Mouse (Mus musculus) hindbrain, embryonic 16.5 days (tissue): ENCODE measurements at regions not wholly inside any gene's neighbourhood (a gene's known extent, or its start where the extent isn't known, plus 50 kb on each side); places are given as distances from the start of the nearest gene placed in this dataset.

Experiments used
- ATAC-seq: fragments of 200-750 bp; cut with Nextera tagmentation; 2 replicates; pipeline ENCODE4 v1.8.0; 2017; ENCODE audit warnings: moderate TSS enrichment, moderate library complexity
- H3K27ac ChIP-seq: fragments of 300-500 bp; sonication (generic); 2 replicates; pipeline ENCODE4 v1.5.1; 2014; ENCODE audit warnings: low read depth, mild to moderate bottlenecking, control low read depth, low read length, moderate library complexity
- H3K27me3 ChIP-seq: fragments of 300-500 bp; sonication (generic); replicated peaks from 2 replicates; pipeline ENCODE4 v1.6.1; 2014; ENCODE audit warnings: low read length; ENCODE audit not compliant: control insufficient read depth, insufficient read depth
- H3K36me3 ChIP-seq: fragments of 300-500 bp; sonication (generic); 2 replicates; pipeline ENCODE4 v1.6.1; 2014; ENCODE audit warnings: mild to moderate bottlenecking, low read length, moderate library complexity, mixed read lengths; ENCODE audit not compliant: control insufficient read depth, insufficient read depth
- H3K4me1 ChIP-seq: fragments of 300-500 bp; sonication (generic); 2 replicates; pipeline ENCODE4 v1.6.1; 2014; ENCODE audit warnings: low read depth, low read length; ENCODE audit not compliant: control insufficient read depth, insufficient read depth
- H3K4me2 ChIP-seq: fragments of 300-500 bp; sonication (generic); 2 replicates; pipeline ENCODE4 v1.6.1; 2014; ENCODE audit warnings: mild to moderate bottlenecking, low read length, control low read depth, moderate library complexity
- H3K4me3 ChIP-seq: fragments of 300-500 bp; sonication (generic); 2 replicates; pipeline ENCODE4 v1.5.1; 2014; ENCODE audit warnings: mild to moderate bottlenecking, low read length, control low read depth, moderate library complexity
- H3K9ac ChIP-seq: fragments of 300-500 bp; sonication (generic); 2 replicates; pipeline ENCODE4 v1.6.1; 2014; ENCODE audit warnings: low read depth, mild to moderate bottlenecking, control low read depth, low read length, moderate library complexity
- H3K9me3 ChIP-seq: fragments of 300-500 bp; sonication (generic); 2 replicates; pipeline ENCODE4 v1.6.1; 2014; ENCODE audit warnings: mild to moderate bottlenecking, low read length, moderate library complexity; ENCODE audit not compliant: control insufficient read depth
- WGBS: fragments of 180-500 bp; shearing (Covaris S2); extraction: QIAGEN DNeasy Blood & Tissue Kit; methylation state at CpG from one replicate; pipeline ENCODE4 v1.1.7; 2014; 5-methylcytosine and 5-hydroxymethylcytosine counted together

DNA sequence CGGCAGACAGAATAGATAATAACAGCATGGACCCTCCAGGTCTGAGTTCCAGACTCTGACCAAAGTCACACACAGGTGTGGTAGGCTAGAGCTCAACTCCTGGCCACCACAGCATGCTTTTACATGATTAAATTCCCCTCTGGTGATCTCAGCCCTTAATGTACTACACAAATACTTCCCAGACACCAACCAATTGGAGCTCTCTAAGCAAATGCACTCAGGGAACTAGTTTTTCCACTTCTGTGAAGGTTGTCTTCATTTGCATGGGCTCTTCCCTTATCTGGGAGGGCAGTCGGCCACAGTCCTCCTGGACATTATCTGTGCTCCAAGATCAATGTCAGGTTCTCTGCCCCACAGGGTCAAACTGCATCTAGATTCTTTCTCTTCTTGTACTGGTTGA, 162.0 kb upstream of the Tnfaip3 start:
- no peaks in the 10 kb centered on the region for H3K4me1 ChIP-seq
- H3K9me3 ChIP-seq = peaks cover 2% of the 10 kb centered on the region; the same call in 1 of the 2 replicates
- no peak for ATAC-seq
- H3K36me3 ChIP-seq = no peaks in the 10 kb centered on the region
- no peak overlapping the region for H3K9ac ChIP-seq
- H3K4me3 ChIP-seq = no peak overlapping the region
- no peak overlapping the region for H3K4me2 ChIP-seq
- WGBS = 86% methylated on average over 2 of the region's 2 CpGs
- no peaks in the 10 kb centered on the region for H3K27me3 ChIP-seq
- no peak overlapping the region for H3K27ac ChIP-seq

DNA sequence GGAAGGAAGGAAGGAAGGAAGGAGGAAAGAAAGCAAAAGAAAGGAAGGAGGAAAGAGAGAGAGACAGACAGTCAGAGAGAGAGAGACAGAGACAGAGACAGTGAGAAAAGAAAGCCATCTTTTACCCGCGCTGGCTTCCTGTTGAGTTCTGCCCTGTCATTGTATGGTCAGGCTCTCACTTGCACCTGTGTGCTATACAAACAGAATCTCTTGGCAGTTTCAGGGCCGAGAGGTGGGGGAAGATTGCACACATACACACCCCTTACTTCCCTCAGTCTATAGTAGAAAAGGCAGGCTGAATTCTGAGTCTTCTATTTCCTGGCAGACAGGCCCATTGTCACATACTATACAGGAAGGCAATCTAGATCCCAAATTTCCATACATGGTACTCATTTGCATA, 160.8 kb upstream of the Tnfaip3 start:
- Histone ChIP-seq H3K9ac (no peak overlapping the region), H3K9me3 (peaks cover 2% of the 10 kb centered on the region; the same call in 1 of the 2 replicates), H3K4me1 (no peaks in the 10 kb centered on the region), H3K27me3 (no peaks in the 10 kb centered on the region), H3K36me3 (no peaks in the 10 kb centered on the region), H3K27ac (no peak overlapping the region), H3K4me2 (no peak overlapping the region), H3K4me3 (no peak overlapping the region)
- 78% methylated on average over 3 of the region's 3 CpGs for whole genome bisulfite sequencing
- ATAC-seq = no peak

DNA sequence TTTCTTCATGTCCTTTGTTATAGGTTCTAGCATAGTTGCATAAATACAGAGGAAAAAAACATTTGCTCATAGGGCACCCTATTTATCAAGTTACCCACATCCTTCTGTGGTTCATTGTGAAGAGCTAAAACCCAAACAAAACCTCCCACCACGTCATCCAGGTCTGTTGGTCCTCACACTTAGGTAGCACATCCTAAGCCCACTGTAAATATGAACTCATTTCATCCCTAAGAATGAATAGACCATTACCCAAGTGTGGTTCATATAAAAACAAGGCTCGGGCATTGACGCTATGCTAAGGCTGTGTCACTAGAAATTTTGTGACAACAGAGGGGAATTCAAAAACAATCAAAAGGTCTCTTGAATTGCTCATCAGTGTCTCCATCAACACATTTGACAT, 156.4 kb upstream of the Tnfaip3 start:
- H3K4me3 ChIP-seq = no peak overlapping the region
- no peaks in the 10 kb centered on the region for H3K27me3 ChIP-seq
- H3K27ac ChIP-seq = no peak overlapping the region
- no peaks in the 10 kb centered on the region for H3K36me3 ChIP-seq
- ATAC-seq = no peak
- 86% methylated on average over 3 of the region's 3 CpGs for WGBS
- peaks cover 2% of the 10 kb centered on the region; the same call in 1 of the 2 replicates for H3K9me3 ChIP-seq
- H3K4me2 ChIP-seq = no peak overlapping the region
- no peak overlapping the region for H3K9ac ChIP-seq
- H3K4me1 ChIP-seq = no peaks in the 10 kb centered on the region; the same call in 1 of the 2 replicates

- 68% methylated on average over 4 of the region's 4 CpGs for WGBS
- ATAC-seq = no peak
- no peak overlapping the region for H3K4me3 ChIP-seq
- no peak overlapping the region for H3K4me2 ChIP-seq
- H3K4me1 ChIP-seq = no peaks in the 10 kb centered on the region; the same call in 1 of the 2 replicates
- no peak overlapping the region for H3K27ac ChIP-seq
- H3K27me3 ChIP-seq = no peaks in the 10 kb centered on the region
- H3K9ac ChIP-seq = no peak overlapping the region
- no peaks in the 10 kb centered on the region for H3K36me3 ChIP-seq
- peaks cover 2% of the 10 kb centered on the region; the same call in 1 of the 2 replicates for H3K9me3 ChIP-seq
Observed at GRCm38 (mm10) chr10:19170596-19170995, 155.1 kb upstream of the Tnfaip3 start.

GRCm38 (mm10) chr10:19169272-19169671, 153.8 kb upstream of the Tnfaip3 start:
- Histone ChIP-seq H3K27me3 (no peaks in the 10 kb centered on the region), H3K4me3 (no peak overlapping the region), H3K4me2 (no peak overlapping the region), H3K9ac (no peak overlapping the region), H3K4me1 (no peaks in the 10 kb centered on the region; the same call in 1 of the 2 replicates), H3K27ac (no peak overlapping the region), H3K36me3 (no peaks in the 10 kb centered on the region), H3K9me3 (no peaks in the 10 kb centered on the region)
- 85% methylated on average over 2 of the region's 2 CpGs for WGBS
- no peak for ATAC-seq

GRCm38 (mm10) chr10:19168362-19168761, 152.9 kb upstream of the Tnfaip3 start:
- no peaks in the 10 kb centered on the region for H3K9me3 ChIP-seq
- no peaks in the 10 kb centered on the region; the same call in 1 of the 2 replicates for H3K4me1 ChIP-seq
- H3K4me3 ChIP-seq = no peak overlapping the region
- 81% methylated on average over 5 of the region's 5 CpGs for WGBS
- H3K36me3 ChIP-seq = no peaks in the 10 kb centered on the region
- no peak for ATAC-seq
- no peak overlapping the region for H3K9ac ChIP-seq
- no peaks in the 10 kb centered on the region for H3K27me3 ChIP-seq
- no peak overlapping the region for H3K4me2 ChIP-seq
- H3K27ac ChIP-seq = no peak overlapping the region

GRCm38 (mm10) chr10:19167641-19168271, 152.3 kb upstream of the Tnfaip3 start:
- H3K9ac ChIP-seq = no peak overlapping the region
- ATAC-seq = no peak
- no peaks in the 10 kb centered on the region for H3K27me3 ChIP-seq
- no peak overlapping the region for H3K4me3 ChIP-seq
- H3K36me3 ChIP-seq = no peaks in the 10 kb centered on the region
- 31% methylated on average over 8 of the region's 8 CpGs for WGBS
- no peaks in the 10 kb centered on the region for H3K9me3 ChIP-seq
- H3K27ac ChIP-seq = no peak overlapping the region
- H3K4me2 ChIP-seq = no peak overlapping the region; the same call in 1 of the 2 replicates
- H3K4me1 ChIP-seq = no peaks in the 10 kb centered on the region; the same call in 1 of the 2 replicates

GRCm38 (mm10) chr10:19167101-19167500, 151.6 kb upstream of the Tnfaip3 start:
- no peak overlapping the region for H3K27ac ChIP-seq
- no peak overlapping the region for H3K4me3 ChIP-seq
- H3K4me2 ChIP-seq = no peak overlapping the region
- no peaks in the 10 kb centered on the region for H3K9me3 ChIP-seq
- no peaks in the 10 kb centered on the region; the same call in 1 of the 2 replicates for H3K4me1 ChIP-seq
- WGBS = 72% methylated on average over 7 of the region's 7 CpGs
- no peak for ATAC-seq
- no peaks in the 10 kb centered on the region for H3K36me3 ChIP-seq
- no peaks in the 10 kb centered on the region for H3K27me3 ChIP-seq
- H3K9ac ChIP-seq = no peak overlapping the region

DNA sequence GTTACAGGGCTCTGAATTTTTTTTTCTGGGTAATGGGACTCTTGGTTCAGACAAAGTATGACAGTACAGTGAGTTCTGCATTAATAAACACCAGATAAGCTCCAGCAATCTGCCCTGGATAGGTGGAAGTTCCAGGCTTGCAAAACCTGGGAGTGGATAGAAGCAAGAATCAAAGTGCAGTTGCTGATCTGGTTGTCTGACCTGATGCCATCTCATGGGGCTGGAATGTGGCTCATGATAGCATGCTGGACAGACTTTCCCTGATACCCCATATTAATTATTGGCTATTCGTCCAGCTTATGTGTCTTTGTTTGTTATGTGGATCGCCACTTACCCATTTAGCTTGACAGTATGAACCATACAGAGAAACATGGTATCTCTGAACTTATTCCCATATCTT, 146.6 kb upstream of the Tnfaip3 start:
- Histone ChIP-seq H3K9ac (no peak overlapping the region), H3K27ac (no peak overlapping the region), H3K4me2 (no peak overlapping the region), H3K27me3 (no peaks in the 10 kb centered on the region), H3K9me3 (no peaks in the 10 kb centered on the region), H3K4me1 (no peaks in the 10 kb centered on the region), H3K4me3 (no peak overlapping the region), H3K36me3 (no peaks in the 10 kb centered on the region)
- ATAC-seq = no peak
- 83% methylated on average over 2 of the region's 2 CpGs for WGBS
